Mouse (Mus musculus): ENCODE data around the gene Btg2. TPM values are rescaled to one million over a fixed set of nuclear protein-coding genes. Genes with fewer than 3 reads are reported as not detected.

Btg2 gene
- total RNA-seq, 1 experiment from 2014 or later, result 87.7 TPM

- no peak for ATAC-seq (replicated peaks; ENCODE audit: low read depth, poor library complexity, severe bottlenecking)
These were observed 41.7 kb downstream of the Btg2 start, which contains the start of gene Fmod for GRCm38 (mm10) chr1:134037172-134037571. Fmod (plus strand) TSS chr1:134037254.

- no peak for ATAC-seq (replicated peaks; ENCODE audit: low read depth, poor library complexity, severe bottlenecking)
These were observed 42.4 kb downstream of the Btg2 start for GRCm38 (mm10) chr1:134036492-134036891.

- no peak for ATAC-seq (replicated peaks; ENCODE audit: low read depth, poor library complexity, severe bottlenecking)
These were observed 50.6 kb downstream of the Btg2 start for GRCm38 (mm10) chr1:134028161-134028846.

- ATAC-seq (replicated peaks; ENCODE audit: low read depth, poor library complexity, severe bottlenecking), result no peak
These were observed 52.2 kb downstream of the Btg2 start for GRCm38 (mm10) chr1:134026741-134027140.

GRCm38 (mm10) chr1:134025975-134026374 is 52.9 kb downstream of the Btg2 start:
- ATAC-seq (replicated peaks; ENCODE audit: low read depth, poor library complexity, severe bottlenecking), result peak; percentile 77

Other genes starting within 250 kb of the Btg2 start
- not detected in 2 replicates for gene Optc, start 171.1 kb downstream of the Btg2 start, total RNA-seq (2017)
- not detected in 2 replicates for gene Prelp, start 157.7 kb downstream of the Btg2 start, total RNA-seq (2017)
- not detected in 2 replicates for gene Fmod, start 41.9 kb downstream of the Btg2 start, total RNA-seq (2017)
- 0.53 and 0.55 TPM in 2 replicates for gene Chit1, start 32.1 kb upstream of the Btg2 start, total RNA-seq (2017)
- gene Chil1, start 103.1 kb upstream of the Btg2 start, total RNA-seq (2017), result 3.1 and 8.3 TPM in 2 replicates
- gene Mybph, start 114.3 kb upstream of the Btg2 start, total RNA-seq (2017), result not detected in 2 replicates
- not detected in 2 replicates for gene Adora1, start 156.3 kb upstream of the Btg2 start, total RNA-seq (2017)
- gene Myog, start 210.9 kb upstream of the Btg2 start, total RNA-seq (2017), result not detected in 2 replicates

Data from common myeloid progenitor, adult 5-6 weeks (primary cell).